Mouse (Mus musculus) heart, adult 9 months (tissue): ENCODE measurements around the gene Bnip3.

Experiments
- DNase-seq, 2 experiments: peaks; one replicate each; pipeline ENCODE4 v3.0.0; 2022; ENCODE audit warnings: low spot score in 2 of 2

Gene Bnip3

GRCm38 (mm10) chr7:138909277-138910192 is at the start of gene Bnip3:
Gene Bnip3, minus strand, starts transcription at chr7:138909519.
- DNase-seq, result peak; percentile 90

GRCm38 (mm10) chr7:138957106-138957505 is 47.8 kb upstream of the Bnip3 start:
- DNase-seq, result no peak

GRCm38 (mm10) chr7:138955787-138956186 is 46.5 kb upstream of the Bnip3 start:
- DNase-seq, result no peak

- no peak for DNase-seq
Observed at GRCm38 (mm10) chr7:138948309-138948708, 39.0 kb upstream of the Bnip3 start.

- DNase-seq, result no peak
Observed at GRCm38 (mm10) chr7:138947741-138948140, 38.4 kb upstream of the Bnip3 start.

- no peak for DNase-seq
Observed at GRCm38 (mm10) chr7:138945668-138946067, 36.3 kb upstream of the Bnip3 start.

- no peak for DNase-seq
Observed at GRCm38 (mm10) chr7:138942301-138942700, 33.0 kb upstream of the Bnip3 start.

- no peak for DNase-seq
Observed at GRCm38 (mm10) chr7:138941571-138941970, 32.3 kb upstream of the Bnip3 start.

- DNase-seq, result no peak
Observed at GRCm38 (mm10) chr7:138940612-138941461, 31.5 kb upstream of the Bnip3 start, which contains the start of gene Jakmip3. Gene Jakmip3, plus strand, starts transcription at chr7:138940730.

GRCm38 (mm10) chr7:138940256-138940611 is 30.9 kb upstream of the Bnip3 start:
- DNase-seq, result no peak

GRCm38 (mm10) chr7:138938991-138939390 is 29.7 kb upstream of the Bnip3 start:
- DNase-seq, result no peak

- DNase-seq, result no peak
Observed at GRCm38 (mm10) chr7:138934523-138934922, 25.2 kb upstream of the Bnip3 start.

- DNase-seq, result no peak
Observed at GRCm38 (mm10) chr7:138928456-138928855, 19.1 kb upstream of the Bnip3 start.

- DNase-seq, result peak in 1 of 2 experiments; percentile 26
Observed at GRCm38 (mm10) chr7:138923756-138924425, 14.6 kb upstream of the Bnip3 start.

GRCm38 (mm10) chr7:138921611-138922010 is 12.3 kb upstream of the Bnip3 start:
- DNase-seq, result no peak

- DNase-seq, result peak; percentile 93 to 95
Observed at GRCm38 (mm10) chr7:138919156-138919944, 10.0 kb upstream of the Bnip3 start.

- no peak for DNase-seq
Observed at GRCm38 (mm10) chr7:138913616-138914015, 4.3 kb upstream of the Bnip3 start.

GRCm38 (mm10) chr7:138910193-138910562 is 859 bp upstream of the Bnip3 start:
- DNase-seq, result no peak

GRCm38 (mm10) chr7:138908768-138909276 is 497 bp downstream of the Bnip3 start:
- no peak for DNase-seq

GRCm38 (mm10) chr7:138907976-138908375 is 1.3 kb downstream of the Bnip3 start:
- DNase-seq, result no peak

- peak; percentile 66 to 76 for DNase-seq
Observed at GRCm38 (mm10) chr7:138907043-138907442, 2.3 kb downstream of the Bnip3 start.
